Mouse (Mus musculus) liver, postnatal 0 days (tissue): ENCODE data around the gene Per2.

Experiments
- CTCF ChIP-seq: sonication (generic); IDR thresholded peaks from 2 replicates; pipeline ENCODE4 v1.5.1; 2016; ENCODE audit warnings: antibody characterized with exemption, low read depth
- EP300 ChIP-seq: IDR thresholded peaks from 2 replicates; pipeline ENCODE4 v1.6.1; 2016; ENCODE audit warnings: antibody characterized with exemption, low read depth, mild to moderate bottlenecking

DNA sequence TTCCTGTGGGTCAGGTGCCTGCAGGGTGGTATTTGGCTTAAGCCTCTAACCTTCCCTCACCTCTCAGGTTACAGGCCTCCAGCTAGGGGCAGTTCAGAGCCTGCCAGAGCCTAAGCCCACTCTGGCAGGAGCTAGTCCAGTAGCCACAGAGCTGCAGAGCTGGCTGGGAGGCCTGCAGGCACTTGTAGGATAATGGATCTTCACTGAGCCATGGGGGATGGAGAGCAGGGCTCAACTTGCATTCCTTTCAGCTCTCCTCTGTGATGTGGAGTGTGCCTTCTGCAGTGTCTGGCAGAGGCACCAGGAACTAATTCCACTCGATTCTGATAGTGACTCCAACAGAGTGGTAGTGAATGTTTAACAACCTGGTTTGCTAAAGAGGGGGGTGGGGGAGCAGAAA is 6.1 kb upstream of the Per2 start:
- TF ChIP-seq CTCF (no peak), EP300 (no peak)
